Mouse (Mus musculus): Measurements from ENCODE around the gene Art3.

DNA sequence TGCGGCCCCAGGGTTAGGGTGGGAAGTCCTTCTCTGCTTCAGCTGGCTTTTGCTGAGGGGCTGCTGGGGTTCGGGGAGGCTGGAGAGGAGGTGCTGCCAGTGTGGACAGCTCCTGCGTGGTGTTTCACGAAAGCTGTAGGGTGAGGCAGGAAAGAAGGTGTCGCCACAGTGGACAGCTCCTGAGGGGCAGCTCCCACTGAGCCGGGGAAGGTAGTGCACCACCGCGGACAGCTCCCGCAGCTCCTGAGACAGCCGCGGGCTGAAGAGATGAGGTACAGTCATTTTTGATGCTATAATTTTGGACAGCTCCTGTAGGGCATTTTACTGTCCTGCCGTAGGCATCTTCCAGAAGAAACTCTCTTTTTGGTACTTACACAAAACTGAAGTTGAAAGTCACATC is 26.4 kb downstream of the Art3 start:
- no peak for TF ChIP-seq GATA1 (IDR thresholded peaks at IDR 0.05; ENCODE audit: borderline replicate concordance, low read length)
- no peak for TF ChIP-seq FLI1 (IDR thresholded peaks at IDR 0.05; ENCODE audit: low read length)
